Mouse (Mus musculus): ENCODE data around the gene Dab2ip. TPM values are rescaled to one million over a fixed set of nuclear protein-coding genes. Genes with fewer than 3 reads are reported as not detected.

Gene Dab2ip
- total RNA-seq (2014; rRNA removed) (4.1 and 5.4 TPM in 2 replicates), polyA plus RNA-seq (2012; rRNA removed) (8.4 and 8.6 TPM in 2 replicates)

DNA sequence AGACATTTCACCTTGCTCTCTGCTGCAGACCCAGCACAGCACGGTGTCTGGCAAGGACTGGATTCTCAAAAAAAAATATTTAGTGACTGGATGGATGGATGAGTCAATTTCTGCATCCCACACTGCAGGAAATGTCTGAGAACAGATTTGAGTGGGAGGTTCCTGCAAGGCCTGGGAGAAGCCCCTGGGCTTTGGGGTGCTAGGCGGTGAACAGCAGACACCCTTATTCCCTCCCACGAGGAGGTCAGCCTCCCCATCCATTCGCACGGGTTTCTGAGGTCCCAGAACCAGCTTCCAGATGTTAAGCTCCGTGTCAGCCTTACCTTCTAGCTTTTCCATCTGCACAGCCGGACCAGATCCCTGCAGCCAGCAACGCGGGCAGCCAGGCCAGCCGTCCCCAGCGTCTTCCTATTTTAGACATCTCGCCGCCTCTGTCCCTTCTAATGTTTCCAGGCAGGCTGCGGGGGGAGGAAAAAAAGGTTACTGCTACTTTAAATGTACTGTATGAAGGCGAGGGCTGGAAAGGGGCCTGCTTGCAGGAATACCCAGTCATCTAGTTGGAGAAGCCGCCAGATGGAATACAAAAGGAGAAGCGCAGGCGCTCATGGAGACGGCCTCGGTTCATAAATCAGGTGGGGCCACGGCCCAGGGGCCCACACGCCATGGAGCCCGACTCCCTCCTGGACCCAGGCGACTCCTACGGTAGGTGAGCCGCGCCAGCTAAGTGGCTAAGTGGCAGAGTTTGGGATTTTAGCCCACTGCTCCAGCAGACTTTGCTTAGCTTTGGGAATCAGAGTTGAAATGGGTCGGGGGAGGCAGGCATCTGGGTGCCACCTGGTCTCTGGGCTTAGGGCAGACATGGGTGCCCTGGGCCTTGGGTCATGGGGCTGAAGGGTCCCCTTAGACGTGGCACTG lies at the start of gene Dab2ip:
TSS of gene Dab2ip (plus strand) at position 356 of the 915 bp plus-strand sequence.
- Histone ChIP-seq H3K27ac (replicated peaks; ENCODE audit: insufficient read depth, low read depth, low read length) (no peak within 1 kb of the TSS), H3K27me3 (ENCODE audit: control insufficient read depth, insufficient read depth, low read length) (no peaks in the 10 kb centered on the region), H3K36me3 (ENCODE audit: control insufficient read depth, insufficient read depth, low read length) (no peaks in the 10 kb centered on the region), H3K79me2 (ENCODE audit: control insufficient read depth, insufficient read depth, low read length) (no peaks in the 10 kb centered on the region), H3K9ac (ENCODE audit: low read depth, low read length) (no peak within 1 kb of the TSS), H3K4me3 (ENCODE audit: insufficient read depth, low read depth, low read length) (no peak within 1 kb of the TSS), H3K4me1 (ENCODE audit: control insufficient read depth, insufficient read depth, low read length) (no peaks in the 10 kb centered on the region)
- no peak for DNase-seq (ENCODE audit: extremely low read depth, low read depth, low spot score)
- 87% methylated on average over 29 of the region's 29 CpGs for WGBS
- TF ChIP-seq CTCF (IDR thresholded peaks at IDR 0.05; ENCODE audit: low read depth, low read length) (no peak), POLR2A (IDR thresholded peaks at IDR 0.05; ENCODE audit: extremely low read depth, insufficient read depth, low read length) (no peak)

DNA sequence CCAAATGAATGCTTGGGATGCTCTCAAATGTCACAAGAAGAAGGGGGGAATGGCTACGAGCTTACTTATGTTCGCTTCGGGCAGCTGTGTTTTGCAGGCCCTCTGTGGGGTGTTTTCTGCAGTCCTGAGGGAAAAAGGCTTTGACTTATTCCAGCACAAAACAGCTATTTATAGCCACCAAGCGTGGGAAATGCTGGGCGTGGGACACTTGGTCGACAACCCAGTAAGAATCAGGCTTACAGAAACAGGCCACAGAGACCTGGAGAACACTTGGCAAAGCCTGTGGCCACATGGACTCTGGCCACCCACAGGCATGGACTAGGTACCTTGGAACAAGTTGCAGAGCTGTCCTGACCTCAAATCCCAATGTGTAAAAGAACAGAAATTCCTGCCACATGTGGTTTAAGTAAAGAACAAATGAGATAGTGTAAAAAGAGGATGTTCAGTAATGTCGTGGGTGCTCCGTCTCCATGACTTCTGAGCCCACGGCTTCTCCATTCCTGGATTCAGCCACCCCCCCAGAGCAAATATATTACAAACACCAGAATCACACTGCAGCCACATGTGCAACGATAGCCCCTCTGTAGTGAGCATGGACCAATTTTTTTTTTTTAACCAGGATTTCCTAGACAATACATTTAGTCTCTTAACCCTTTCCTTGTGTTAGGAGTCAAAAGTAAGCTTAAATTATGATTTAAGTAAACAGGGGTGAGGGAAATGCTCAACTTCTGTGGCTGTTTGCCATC lies 49.3 kb upstream of the Dab2ip start:
- Histone ChIP-seq H3K9ac (ENCODE audit: low read depth, low read length) (no peak overlapping the region), H3K79me2 (ENCODE audit: control insufficient read depth, insufficient read depth, low read length) (no peaks in the 10 kb centered on the region), H3K27ac (replicated peaks; ENCODE audit: insufficient read depth, low read depth, low read length) (no peak overlapping the region), H3K27me3 (ENCODE audit: control insufficient read depth, insufficient read depth, low read length) (no peaks in the 10 kb centered on the region), H3K4me3 (ENCODE audit: insufficient read depth, low read depth, low read length) (no peak overlapping the region), H3K36me3 (ENCODE audit: control insufficient read depth, insufficient read depth, low read length) (no peaks in the 10 kb centered on the region), H3K4me1 (ENCODE audit: control insufficient read depth, insufficient read depth, low read length) (peaks cover 11% of the 10 kb centered on the region)
- no peak for TF ChIP-seq CTCF (IDR thresholded peaks at IDR 0.05; ENCODE audit: low read depth, low read length)
- no peak for TF ChIP-seq POLR2A (IDR thresholded peaks at IDR 0.05; ENCODE audit: extremely low read depth, insufficient read depth, low read length)
- WGBS: 34% methylated on average over 10 of the region's 10 CpGs
- peak; percentile 86 for DNase-seq (ENCODE audit: extremely low read depth, low read depth, low spot score)

DNA sequence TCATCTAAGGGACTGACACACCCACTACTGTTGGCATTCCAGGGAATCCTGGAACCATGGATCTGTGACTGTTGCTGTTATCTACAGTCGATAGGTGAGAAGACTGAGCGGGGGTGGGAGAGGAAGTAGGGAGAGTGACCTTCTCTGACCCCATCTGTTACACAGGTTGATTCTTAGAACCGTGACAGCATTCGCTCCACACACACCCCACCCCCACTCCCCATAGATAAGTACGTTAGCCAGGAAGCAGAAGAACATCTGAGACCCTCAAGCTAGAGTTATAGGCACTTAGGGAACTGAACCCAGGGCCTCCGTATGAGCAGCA lies 48.8 kb upstream of the Dab2ip start:
- Histone ChIP-seq H3K27ac (replicated peaks; ENCODE audit: insufficient read depth, low read depth, low read length) (no peak overlapping the region), H3K4me1 (ENCODE audit: control insufficient read depth, insufficient read depth, low read length) (peaks cover 11% of the 10 kb centered on the region), H3K9ac (ENCODE audit: low read depth, low read length) (no peak overlapping the region), H3K27me3 (ENCODE audit: control insufficient read depth, insufficient read depth, low read length) (no peaks in the 10 kb centered on the region), H3K79me2 (ENCODE audit: control insufficient read depth, insufficient read depth, low read length) (no peaks in the 10 kb centered on the region), H3K36me3 (ENCODE audit: control insufficient read depth, insufficient read depth, low read length) (no peaks in the 10 kb centered on the region), H3K4me3 (ENCODE audit: insufficient read depth, low read depth, low read length) (no peak overlapping the region)
- 25% methylated on average over 6 of the region's 6 CpGs for WGBS
- no peak for TF ChIP-seq CTCF (IDR thresholded peaks at IDR 0.05; ENCODE audit: low read depth, low read length)
- no peak for TF ChIP-seq POLR2A (IDR thresholded peaks at IDR 0.05; ENCODE audit: extremely low read depth, insufficient read depth, low read length)
- DNase-seq (ENCODE audit: extremely low read depth, low read depth, low spot score): peak; percentile 31

- H3K36me3 ChIP-seq (ENCODE audit: control insufficient read depth, insufficient read depth, low read length): no peaks in the 10 kb centered on the region
- H3K4me3 ChIP-seq (ENCODE audit: insufficient read depth, low read depth, low read length): no peak overlapping the region
- H3K27ac ChIP-seq (replicated peaks; ENCODE audit: insufficient read depth, low read depth, low read length): no peak overlapping the region
- DNase-seq (ENCODE audit: extremely low read depth, low read depth, low spot score): no peak
- H3K27me3 ChIP-seq (ENCODE audit: control insufficient read depth, insufficient read depth, low read length): no peaks in the 10 kb centered on the region
- 79% methylated on average over 4 of the region's 4 CpGs for WGBS
- no peak overlapping the region for H3K9ac ChIP-seq (ENCODE audit: low read depth, low read length)
- peaks cover 11% of the 10 kb centered on the region for H3K4me1 ChIP-seq (ENCODE audit: control insufficient read depth, insufficient read depth, low read length)
- no peak for TF ChIP-seq CTCF (IDR thresholded peaks at IDR 0.05; ENCODE audit: low read depth, low read length)
- TF ChIP-seq POLR2A (IDR thresholded peaks at IDR 0.05; ENCODE audit: extremely low read depth, insufficient read depth, low read length): no peak
- H3K79me2 ChIP-seq (ENCODE audit: control insufficient read depth, insufficient read depth, low read length): no peaks in the 10 kb centered on the region
Observed at GRCm38 (mm10) chr2:35509888-35510287, 48.2 kb upstream of the Dab2ip start.

DNA sequence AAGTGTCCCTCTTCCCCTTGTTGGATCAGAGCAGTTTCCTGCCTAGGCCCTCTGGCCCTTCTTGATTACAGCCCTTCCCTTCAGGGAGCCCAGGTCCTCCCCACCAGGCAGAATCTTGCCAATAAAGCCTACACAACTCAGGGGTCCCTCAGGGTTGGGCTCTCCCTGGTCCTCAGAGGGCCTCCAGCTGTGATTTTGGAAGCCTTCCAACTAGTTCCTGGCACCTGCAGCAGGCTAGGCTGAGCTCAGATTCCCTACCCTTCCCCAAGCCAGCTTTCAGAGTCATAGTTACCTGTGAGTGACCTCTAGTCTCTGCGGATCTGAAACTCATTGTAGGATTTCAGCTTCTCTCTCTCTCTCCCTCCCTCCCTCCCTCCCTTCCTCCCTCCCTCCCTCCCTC lies 47.1 kb upstream of the Dab2ip start:
- no peaks in the 10 kb centered on the region for H3K36me3 ChIP-seq (ENCODE audit: control insufficient read depth, insufficient read depth, low read length)
- DNase-seq (ENCODE audit: extremely low read depth, low read depth, low spot score): no peak
- H3K9ac ChIP-seq (ENCODE audit: low read depth, low read length): no peak overlapping the region
- no peaks in the 10 kb centered on the region for H3K79me2 ChIP-seq (ENCODE audit: control insufficient read depth, insufficient read depth, low read length)
- peaks cover 11% of the 10 kb centered on the region for H3K4me1 ChIP-seq (ENCODE audit: control insufficient read depth, insufficient read depth, low read length)
- 26% methylated on average over 1 of the region's 1 CpGs for WGBS
- no peak overlapping the region for H3K4me3 ChIP-seq (ENCODE audit: insufficient read depth, low read depth, low read length)
- TF ChIP-seq POLR2A (IDR thresholded peaks at IDR 0.05; ENCODE audit: extremely low read depth, insufficient read depth, low read length) (no peak), CTCF (IDR thresholded peaks at IDR 0.05; ENCODE audit: low read depth, low read length) (no peak)
- H3K27ac ChIP-seq (replicated peaks; ENCODE audit: insufficient read depth, low read depth, low read length): no peak overlapping the region
- H3K27me3 ChIP-seq (ENCODE audit: control insufficient read depth, insufficient read depth, low read length): no peaks in the 10 kb centered on the region

Measured in liver, adult 2 months (tissue).